Mouse (Mus musculus) liver, adult 2 months (tissue): Measurements from ENCODE around the gene Serac1.
A peak's percentile ranks its signal among the peaks of the same experiment; 100 is the strongest.

Experiments used
- CTCF ChIP-seq: fragments of 200-500 bp; IDR thresholded peaks from 2 replicates; pipeline ENCODE4 v1.5.1; 2011; ENCODE audit warnings: low read depth, low read length, control low read depth
- POLR2A ChIP-seq: fragments of 200-500 bp; IDR thresholded peaks from 2 replicates; pipeline ENCODE4 v1.6.1; 2011; ENCODE audit warnings: low read length, control low read depth; ENCODE audit not compliant: insufficient read depth; ENCODE audit errors: extremely low read depth

DNA sequence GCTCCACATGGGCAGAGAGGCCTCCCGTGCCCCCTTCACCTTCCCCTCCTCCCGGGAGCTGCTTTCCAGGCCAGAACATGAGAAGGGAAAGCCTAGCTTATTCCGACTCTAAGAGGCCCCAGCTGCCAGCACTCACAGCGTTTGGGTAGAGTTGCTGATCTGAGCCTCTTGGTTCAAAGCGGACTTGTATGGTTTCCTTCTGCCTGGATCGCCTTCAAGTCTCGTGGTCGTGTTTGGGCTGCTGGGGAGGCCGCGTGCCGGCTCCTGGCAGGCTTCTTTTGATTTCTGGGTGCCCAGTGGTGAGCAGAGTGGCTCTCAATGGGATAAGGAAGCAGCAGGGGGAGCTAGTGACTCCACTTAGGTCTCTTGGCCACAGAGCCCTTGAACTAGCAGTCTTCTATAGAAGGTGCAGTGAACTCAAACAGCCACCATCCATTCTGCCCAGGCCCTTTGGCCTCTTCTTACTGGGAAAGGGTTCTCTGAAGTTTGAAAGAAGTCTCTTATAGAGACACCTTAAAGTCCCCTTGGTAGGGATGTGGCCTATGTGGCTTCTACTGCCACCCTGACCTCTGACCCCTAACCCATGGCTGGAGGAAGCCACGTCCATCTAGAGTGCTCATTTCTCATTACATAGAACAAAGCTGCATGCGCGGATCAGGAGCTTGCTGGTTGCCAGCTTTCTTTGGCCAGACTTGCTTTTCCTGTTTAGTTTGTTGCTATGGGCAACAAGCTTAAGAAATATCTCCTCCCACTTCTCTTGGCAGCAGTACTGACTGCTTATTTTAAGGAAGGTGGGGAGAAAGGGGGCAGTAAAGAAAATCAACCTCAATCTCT, 73.7 kb downstream of the Serac1 start:
- TF ChIP-seq CTCF (peak; percentile 14; the same call in 1 of the 2 replicates), POLR2A (no peak)
